Mouse (Mus musculus): ENCODE measurements at regions not wholly inside any gene's neighbourhood (a gene's known extent, or its start where the extent isn't known, plus 50 kb on each side); places are given as distances from the start of the nearest gene placed in this dataset.

- no peak overlapping the region for H3K4me3 ChIP-seq (ENCODE audit: low read length)
- ATAC-seq = no peak
- H3K4me1 ChIP-seq (ENCODE audit: control insufficient read depth, insufficient read depth, low read depth, low read length) = no peaks in the 10 kb centered on the region
- H3K4me2 ChIP-seq (ENCODE audit: low read length) = no peak overlapping the region
- H3K27ac ChIP-seq (ENCODE audit: low read depth, low read length) = no peak overlapping the region
- H3K27me3 ChIP-seq (replicated peaks; ENCODE audit: control insufficient read depth, insufficient read depth, low read length) = no peaks in the 10 kb centered on the region
- H3K36me3 ChIP-seq (ENCODE audit: control insufficient read depth, insufficient read depth, low read length) = no peaks in the 10 kb centered on the region
- no peaks in the 10 kb centered on the region for H3K9me3 ChIP-seq (ENCODE audit: control insufficient read depth, low read length)
- H3K9ac ChIP-seq (ENCODE audit: low read depth, low read length) = no peak overlapping the region
Observed at GRCm38 (mm10) chr9:80723638-80724037, 258.4 kb upstream of the Impg1 start.

- WGBS = 83% methylated on average over 4 of the region's 4 CpGs
- H3K9ac ChIP-seq (ENCODE audit: low read depth, low read length) = no peak overlapping the region
- no peak for ATAC-seq
Observed at GRCm38 (mm10) chr9:80718516-80718915, 253.2 kb upstream of the Impg1 start.

GRCm38 (mm10) chr9:80709781-80710180, 244.5 kb upstream of the Impg1 start:
- no peak overlapping the region for H3K4me2 ChIP-seq (ENCODE audit: low read length)
- no peaks in the 10 kb centered on the region for H3K4me1 ChIP-seq (ENCODE audit: control insufficient read depth, insufficient read depth, low read depth, low read length)
- H3K9me3 ChIP-seq (ENCODE audit: control insufficient read depth, low read length) = no peaks in the 10 kb centered on the region
- H3K27me3 ChIP-seq (replicated peaks; ENCODE audit: control insufficient read depth, insufficient read depth, low read length) = no peaks in the 10 kb centered on the region
- no peak overlapping the region for H3K27ac ChIP-seq (ENCODE audit: low read depth, low read length)
- no peak for ATAC-seq
- H3K9ac ChIP-seq (ENCODE audit: low read depth, low read length) = no peak overlapping the region
- H3K36me3 ChIP-seq (ENCODE audit: control insufficient read depth, insufficient read depth, low read length) = no peaks in the 10 kb centered on the region
- H3K4me3 ChIP-seq (ENCODE audit: low read length) = no peak overlapping the region

More at GRCm38 (mm10) chr9:80718516-80718915, 253.2 kb upstream of the Impg1 start:
- Histone ChIP-seq H3K9me3 (ENCODE audit: control insufficient read depth, low read length) (no peaks in the 10 kb centered on the region), H3K36me3 (ENCODE audit: control insufficient read depth, insufficient read depth, low read length) (no peaks in the 10 kb centered on the region), H3K4me3 (ENCODE audit: low read length) (no peak overlapping the region), H3K4me2 (ENCODE audit: low read length) (no peak overlapping the region), H3K27me3 (replicated peaks; ENCODE audit: control insufficient read depth, insufficient read depth, low read length) (no peaks in the 10 kb centered on the region), H3K27ac (ENCODE audit: low read depth, low read length) (no peak overlapping the region), H3K4me1 (ENCODE audit: control insufficient read depth, insufficient read depth, low read depth, low read length) (no peaks in the 10 kb centered on the region)

- H3K4me3 ChIP-seq (ENCODE audit: low read length) = no peak overlapping the region
- H3K9ac ChIP-seq (ENCODE audit: low read depth, low read length) = no peak overlapping the region
- no peak for ATAC-seq
- no peak overlapping the region for H3K4me2 ChIP-seq (ENCODE audit: low read length)
- no peaks in the 10 kb centered on the region for H3K4me1 ChIP-seq (ENCODE audit: control insufficient read depth, insufficient read depth, low read depth, low read length)
- no peak overlapping the region for H3K27ac ChIP-seq (ENCODE audit: low read depth, low read length)
- no peaks in the 10 kb centered on the region for H3K36me3 ChIP-seq (ENCODE audit: control insufficient read depth, insufficient read depth, low read length)
- no peaks in the 10 kb centered on the region for H3K9me3 ChIP-seq (ENCODE audit: control insufficient read depth, low read length)
- no peaks in the 10 kb centered on the region for H3K27me3 ChIP-seq (replicated peaks; ENCODE audit: control insufficient read depth, insufficient read depth, low read length)
- WGBS = 89% methylated on average over 2 of the region's 2 CpGs
Observed at GRCm38 (mm10) chr9:80705264-80705663, 240.0 kb upstream of the Impg1 start.

- no peak overlapping the region for H3K4me3 ChIP-seq (ENCODE audit: low read length)
- no peaks in the 10 kb centered on the region for H3K36me3 ChIP-seq (ENCODE audit: control insufficient read depth, insufficient read depth, low read length)
- no peaks in the 10 kb centered on the region for H3K27me3 ChIP-seq (replicated peaks; ENCODE audit: control insufficient read depth, insufficient read depth, low read length)
- no peak overlapping the region for H3K27ac ChIP-seq (ENCODE audit: low read depth, low read length)
- H3K4me1 ChIP-seq (ENCODE audit: control insufficient read depth, insufficient read depth, low read depth, low read length) = no peaks in the 10 kb centered on the region
- no peaks in the 10 kb centered on the region for H3K9me3 ChIP-seq (ENCODE audit: control insufficient read depth, low read length)
- no peak overlapping the region for H3K4me2 ChIP-seq (ENCODE audit: low read length)
- 81% methylated on average over 2 of the region's 2 CpGs for WGBS
- no peak for ATAC-seq
- H3K9ac ChIP-seq (ENCODE audit: low read depth, low read length) = no peak overlapping the region
Observed at GRCm38 (mm10) chr9:80697171-80697570, 231.9 kb upstream of the Impg1 start.

GRCm38 (mm10) chr9:80688481-80689086, 223.3 kb upstream of the Impg1 start:
- Histone ChIP-seq H3K27ac (ENCODE audit: low read depth, low read length) (no peak overlapping the region; the same call in 1 of the 2 replicates), H3K4me2 (ENCODE audit: low read length) (peak overlapping the region; percentile 38), H3K27me3 (replicated peaks; ENCODE audit: control insufficient read depth, insufficient read depth, low read length) (no peaks in the 10 kb centered on the region), H3K9ac (ENCODE audit: low read depth, low read length) (no peak overlapping the region), H3K4me1 (ENCODE audit: control insufficient read depth, insufficient read depth, low read depth, low read length) (no peaks in the 10 kb centered on the region; the same call in 1 of the 2 replicates), H3K4me3 (ENCODE audit: low read length) (no peak overlapping the region), H3K9me3 (ENCODE audit: control insufficient read depth, low read length) (no peaks in the 10 kb centered on the region), H3K36me3 (ENCODE audit: control insufficient read depth, insufficient read depth, low read length) (no peaks in the 10 kb centered on the region)
- peak; percentile 91 for ATAC-seq
- WGBS = 49% methylated on average over 9 of the region's 9 CpGs

GRCm38 (mm10) chr9:80683030-80683692, 217.9 kb upstream of the Impg1 start:
- H3K27me3 ChIP-seq (replicated peaks; ENCODE audit: control insufficient read depth, insufficient read depth, low read length) = no peaks in the 10 kb centered on the region
- no peaks in the 10 kb centered on the region for H3K4me1 ChIP-seq (ENCODE audit: control insufficient read depth, insufficient read depth, low read depth, low read length)
- 83% methylated on average over 5 of the region's 5 CpGs for WGBS
- H3K9ac ChIP-seq (ENCODE audit: low read depth, low read length) = no peak overlapping the region
- no peak overlapping the region for H3K4me3 ChIP-seq (ENCODE audit: low read length)
- H3K36me3 ChIP-seq (ENCODE audit: control insufficient read depth, insufficient read depth, low read length) = no peaks in the 10 kb centered on the region
- ATAC-seq = no peak
- H3K4me2 ChIP-seq (ENCODE audit: low read length) = no peak overlapping the region
- H3K27ac ChIP-seq (ENCODE audit: low read depth, low read length) = no peak overlapping the region
- H3K9me3 ChIP-seq (ENCODE audit: control insufficient read depth, low read length) = no peaks in the 10 kb centered on the region

GRCm38 (mm10) chr9:80681709-80682108, 216.4 kb upstream of the Impg1 start:
- no peak for ATAC-seq

GRCm38 (mm10) chr9:80671483-80671882, 206.2 kb upstream of the Impg1 start:
- WGBS = 89% methylated on average over 1 of the region's 1 CpGs
- Histone ChIP-seq H3K4me3 (ENCODE audit: low read length) (no peak overlapping the region), H3K27ac (ENCODE audit: low read depth, low read length) (no peak overlapping the region), H3K4me2 (ENCODE audit: low read length) (no peak overlapping the region), H3K9me3 (ENCODE audit: control insufficient read depth, low read length) (no peaks in the 10 kb centered on the region), H3K36me3 (ENCODE audit: control insufficient read depth, insufficient read depth, low read length) (no peaks in the 10 kb centered on the region), H3K4me1 (ENCODE audit: control insufficient read depth, insufficient read depth, low read depth, low read length) (no peaks in the 10 kb centered on the region), H3K9ac (ENCODE audit: low read depth, low read length) (no peak overlapping the region), H3K27me3 (replicated peaks; ENCODE audit: control insufficient read depth, insufficient read depth, low read length) (no peaks in the 10 kb centered on the region)
- ATAC-seq = no peak

More at GRCm38 (mm10) chr9:80681709-80682108, 216.4 kb upstream of the Impg1 start:
- WGBS = 94% methylated on average over 2 of the region's 2 CpGs
- Histone ChIP-seq H3K36me3 (ENCODE audit: control insufficient read depth, insufficient read depth, low read length) (no peaks in the 10 kb centered on the region), H3K27me3 (replicated peaks; ENCODE audit: control insufficient read depth, insufficient read depth, low read length) (no peaks in the 10 kb centered on the region), H3K9me3 (ENCODE audit: control insufficient read depth, low read length) (no peaks in the 10 kb centered on the region), H3K4me2 (ENCODE audit: low read length) (no peak overlapping the region), H3K9ac (ENCODE audit: low read depth, low read length) (no peak overlapping the region), H3K27ac (ENCODE audit: low read depth, low read length) (no peak overlapping the region), H3K4me3 (ENCODE audit: low read length) (no peak overlapping the region), H3K4me1 (ENCODE audit: control insufficient read depth, insufficient read depth, low read depth, low read length) (no peaks in the 10 kb centered on the region)
